In the genomic region with DNA sequence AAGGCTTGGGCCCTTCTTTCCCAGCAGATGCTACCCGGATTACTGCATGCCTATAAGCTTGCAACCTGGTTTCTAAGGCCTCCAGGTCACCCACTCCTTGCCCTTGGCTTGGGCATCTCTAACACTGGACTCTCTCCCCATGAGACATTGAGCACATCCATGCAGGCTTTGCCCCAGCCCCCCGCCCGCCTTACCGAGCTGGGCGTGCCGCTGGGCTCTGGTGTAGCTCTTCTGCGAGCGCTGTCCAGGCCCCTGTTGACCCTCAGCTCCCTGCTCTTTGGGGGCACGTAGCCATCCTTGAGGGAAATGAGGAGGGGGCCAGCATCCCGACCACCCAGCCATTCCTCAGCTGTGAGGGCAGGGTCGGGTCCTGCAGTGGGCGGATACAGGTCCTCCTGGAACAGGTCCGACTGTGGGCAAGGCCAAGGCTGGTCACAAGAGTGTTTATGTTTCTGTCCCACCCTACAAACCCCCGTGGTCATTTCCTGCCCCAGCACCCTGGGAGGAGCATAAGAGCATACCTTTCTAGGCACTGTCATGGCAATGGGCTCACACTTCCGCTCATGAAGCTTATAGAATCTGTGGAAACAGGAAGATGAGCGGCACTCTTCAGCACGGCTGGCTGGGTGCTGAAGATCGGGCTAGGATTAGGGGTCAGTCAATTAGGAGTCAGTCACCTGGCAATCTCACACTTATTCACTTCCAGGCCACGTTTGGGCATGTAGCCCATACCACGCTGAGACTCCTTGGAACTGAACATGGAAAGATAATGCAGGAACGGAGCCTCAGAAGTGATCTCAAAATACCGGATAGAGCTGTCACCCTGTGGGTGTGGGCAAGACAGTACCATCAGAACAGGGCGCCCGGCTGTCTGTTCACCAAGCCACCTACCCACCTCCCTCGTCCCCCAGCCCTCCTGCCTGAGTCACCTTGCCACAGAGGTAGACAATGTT, we compare ENCODE assay signal across 11 mouse cellular contexts. TPM values are rescaled to one million over a fixed set of nuclear protein-coding genes. Genes with fewer than 3 reads are reported as not detected.
DNase-seq lines count a peak whose midpoint lies in the region; ATAC-seq and TF ChIP-seq lines count a peak whose summit lies in the region.
"Had no signal": no experiment of that assay in that cellular context is flagged by ENCODE, and none has a peak within 500 bp of the region (broad histone marks: within the 10 kb centered on the region; RNA-seq: fewer than 3 reads in every experiment).

No protein-coding gene starts in this region.

- intact Hi-C loops in left cerebral cortex, adult 2 months (cut with DNase I): loop anchor here (5.0 kb wide), 4 partner anchors 42 to 97 kb away; partner anchors contain the start of genes Fam57b and Ypel3

- peak overlapping the region; percentile 21; the same call in 1 of the 2 replicates for H3K9ac ChIP-seq in ES-E14 (ENCODE audit: insufficient read depth, low read depth, low read length, poor library complexity, severe bottlenecking)
- H3K9ac ChIP-seq: limb, embryonic 13.5 days had no signal

- peak; percentile 61 for DNase-seq in cerebellum, adult 9-11 months
- no peak for DNase-seq in left cerebral cortex, adult 2 months (ENCODE audit: extremely low spot score in 1 of 2, low spot score in 2 of 2)
- DNase-seq in left cerebral cortex, adult 11 months (ENCODE audit: low spot score): no peak
- no peak for DNase-seq in ES-E14 (ENCODE audit: low read depth, low spot score)
- peak; percentile 59 for DNase-seq in induced T-regulatory cell, adult 2 months (ENCODE audit: low read depth)
- DNase-seq in urinary bladder, postnatal 25 days (ENCODE audit: low spot score): no peak
- no peak for DNase-seq in adrenal gland, adult 2 months

- no peak for TF ChIP-seq CTCF in left cerebral cortex, adult 2 months (IDR thresholded peaks at IDR 0.05)

- no peaks in the 10 kb centered on the region for H3K9me3 ChIP-seq in ES-E14 (ENCODE audit: control insufficient read depth, insufficient read depth, low read depth, low read length)
- H3K9me3 ChIP-seq: heart, embryonic 13.5 days; limb, embryonic 13.5 days had no signal

- in situ Hi-C loops in ES-E14 (cut with MboI; ENCODE audit: low sequenced_read_pairs in 2 of 2, unreplicated experiment in 2 of 2): no loop called here

- H3K4me3 ChIP-seq in left cerebral cortex, adult 2 months: peak overlapping the region; percentile 58
- H3K4me3 ChIP-seq in ES-E14 (ENCODE audit: insufficient read depth in 1 of 2, low read depth in 1 of 2, low read length in 2 of 2, poor library complexity in 1 of 2, severe bottlenecking in 1 of 2): no peak overlapping the region

- no peak for ATAC-seq in cerebellum, adult (ENCODE audit: insufficient number of reproducible peaks, low FRiP score, low TSS enrichment)

- H3K27ac ChIP-seq in left cerebral cortex, adult 2 months: peak overlapping the region; percentile 12; the same call in 1 of the 2 replicates
- H3K27ac ChIP-seq in ES-E14 (ENCODE audit: insufficient read depth, low read depth, low read length, poor library complexity, severe bottlenecking): no peak overlapping the region
- H3K27ac ChIP-seq: heart, embryonic 13.5 days; kidney, postnatal 0 days; limb, embryonic 13.5 days had no signal

- H3K36me3 ChIP-seq in ES-E14 (ENCODE audit: control insufficient read depth, insufficient read depth, low read length, poor library complexity, severe bottlenecking): peaks cover 11% of the 10 kb centered on the region

- peaks cover 3 to 13% of the 10 kb centered on the region in 2 experiments; a peak in 1 of 4 replicates for H3K4me1 ChIP-seq in ES-E14 (ENCODE audit: control insufficient read depth in 2 of 2, insufficient read depth in 2 of 2, low read length in 2 of 2, poor library complexity in 1 of 2)

TF ChIP-seq in ES-E14, 5 proteins besides CTCF, POLR2A, EP300 and RAD21:
- TF ChIP-seq ZC3H11A (IDR thresholded peaks at IDR 0.05; ENCODE audit: borderline replicate concordance, low read depth, low read length): no peak
- TF ChIP-seq HCFC1 (IDR thresholded peaks at IDR 0.05; ENCODE audit: borderline replicate concordance, insufficient read depth, low read length): no peak
- TF ChIP-seq ZNF384 (IDR thresholded peaks at IDR 0.05; ENCODE audit: low read depth, low read length): no peak
- no peak for TF ChIP-seq CHD2 (IDR thresholded peaks at IDR 0.05; ENCODE audit: low read depth, low read length)
- TF ChIP-seq MAFK (IDR thresholded peaks at IDR 0.05; ENCODE audit: insufficient read depth, low read depth, low read length): no peak

RNA-seq across cellular contexts. Expression of gene Slx1b, which starts 4.8 kb away (rescaled TPM):
- 10 to 100 TPM; 17.9 to 21.1 TPM for total RNA-seq in left cerebral cortex, adult 2 months (2021)
- 22.3 and 27.7 TPM in 2 replicates for total RNA-seq in ES-E14 (2012; rRNA removed)
- total RNA-seq in adrenal gland, adult 2 months (2021): 10 to 100 TPM; 11.3 to 13.5 TPM
- 35.0 and 35.7 TPM in 2 replicates for polyA plus RNA-seq in adrenal gland, adult 2 months (2012; rRNA removed)

RNA-seq across cellular contexts. Expression of gene Bola2, which starts 5.1 kb away (rescaled TPM):
- total RNA-seq in left cerebral cortex, adult 2 months (2021): 100 to 1,000 TPM; 100 to 106 TPM
- total RNA-seq in ES-E14 (2012; rRNA removed): 187 and 246 TPM in 2 replicates
- 100 to 1,000 TPM; 101 to 104 TPM for total RNA-seq in adrenal gland, adult 2 months (2021)
- polyA plus RNA-seq in adrenal gland, adult 2 months (2012; rRNA removed): 44.1 and 48.7 TPM in 2 replicates

RNA-seq across cellular contexts. Expression of gene Coro1a, which starts 7.2 kb away (rescaled TPM):
- total RNA-seq in left cerebral cortex, adult 2 months (2021): 100 to 1,000 TPM; 164 to 185 TPM
- total RNA-seq in ES-E14 (2012; rRNA removed): 4.1 and 10.3 TPM in 2 replicates
- 10 to 100 TPM; 11.6 to 24.3 TPM for total RNA-seq in adrenal gland, adult 2 months (2021)
- 49.5 and 67.1 TPM in 2 replicates for polyA plus RNA-seq in adrenal gland, adult 2 months (2012; rRNA removed)

RNA-seq across cellular contexts. Expression of gene Sult1a1, which starts 24.1 kb away (rescaled TPM):
- total RNA-seq in left cerebral cortex, adult 2 months (2021): 10 to 100 TPM; 10.8 to 13.6 TPM
- total RNA-seq in ES-E14 (2012; rRNA removed): 0.22 TPM in 1 of 2 replicates, not detected in the other
- total RNA-seq in adrenal gland, adult 2 months (2021): 10 to 100 TPM; 48.1 to 52.7 TPM
- polyA plus RNA-seq in adrenal gland, adult 2 months (2012; rRNA removed): 29.3 and 34.3 TPM in 2 replicates

RNA-seq across cellular contexts. Expression of gene Sgf29, which starts 51.2 kb away (rescaled TPM):
- 10 to 100 TPM; 30.2 to 33.5 TPM for total RNA-seq in left cerebral cortex, adult 2 months (2021)
- 35.8 and 55.3 TPM in 2 replicates for total RNA-seq in ES-E14 (2012; rRNA removed)
- total RNA-seq in adrenal gland, adult 2 months (2021): 10 to 100 TPM; 39.9 to 49.7 TPM
- polyA plus RNA-seq in adrenal gland, adult 2 months (2012; rRNA removed): 64.5 and 74.4 TPM in 2 replicates

Comparison
In these comparisons a context has a peak if more than half of its experiments do, and no peak if none do; other contexts are left out.
1. DNase-seq: peak in cerebellum, adult 9-11 months (single experiment) and induced T-regulatory cell, adult 2 months (single experiment); none in left cerebral cortex, adult 2 months (0 of 2), left cerebral cortex, adult 11 months (single experiment), ES-E14 (single experiment), urinary bladder, postnatal 25 days (single experiment) and adrenal gland, adult 2 months (single experiment).
2. RNA of gene Coro1a, which starts 7.2 kb away (total RNA-seq): 164 to 185 TPM in left cerebral cortex, adult 2 months; 11.6 to 24.3 TPM in adrenal gland, adult 2 months and 4.1 to 10.3 TPM in ES-E14; every median in the first group is over 4 times any median in the second.